Mouse (Mus musculus): Measurements from ENCODE around the gene Tesmin.

DNA sequence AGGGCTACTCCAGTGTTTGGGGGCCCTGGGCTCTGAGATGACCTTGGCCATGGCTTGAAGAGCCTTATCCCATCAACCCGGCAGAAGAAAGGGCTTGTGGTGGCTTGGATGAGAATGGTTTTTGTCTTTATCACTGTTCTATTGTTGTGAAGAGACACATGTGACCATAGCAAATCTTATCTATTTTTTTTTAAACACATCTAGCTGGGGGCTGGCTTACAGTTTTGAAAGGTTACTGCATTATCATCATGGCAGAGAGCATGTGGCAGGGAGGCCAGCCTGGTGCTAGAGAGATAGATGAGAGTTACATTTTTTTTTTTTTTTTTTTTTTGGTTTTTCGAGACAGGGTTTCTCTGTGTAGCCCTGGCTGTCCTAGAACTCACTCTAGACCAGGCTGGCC lies 43.3 kb downstream of the Tesmin start:
- no peak for TF ChIP-seq POLR2A (IDR thresholded peaks at IDR 0.05; ENCODE audit: borderline replicate concordance, control insufficient read depth, low read depth, low read length)
- TF ChIP-seq CTCF (IDR thresholded peaks at IDR 0.05; ENCODE audit: control insufficient read depth, insufficient read depth, low read length), result no peak

Measured in bone marrow, adult 2 months (tissue).